In the genomic region with DNA sequence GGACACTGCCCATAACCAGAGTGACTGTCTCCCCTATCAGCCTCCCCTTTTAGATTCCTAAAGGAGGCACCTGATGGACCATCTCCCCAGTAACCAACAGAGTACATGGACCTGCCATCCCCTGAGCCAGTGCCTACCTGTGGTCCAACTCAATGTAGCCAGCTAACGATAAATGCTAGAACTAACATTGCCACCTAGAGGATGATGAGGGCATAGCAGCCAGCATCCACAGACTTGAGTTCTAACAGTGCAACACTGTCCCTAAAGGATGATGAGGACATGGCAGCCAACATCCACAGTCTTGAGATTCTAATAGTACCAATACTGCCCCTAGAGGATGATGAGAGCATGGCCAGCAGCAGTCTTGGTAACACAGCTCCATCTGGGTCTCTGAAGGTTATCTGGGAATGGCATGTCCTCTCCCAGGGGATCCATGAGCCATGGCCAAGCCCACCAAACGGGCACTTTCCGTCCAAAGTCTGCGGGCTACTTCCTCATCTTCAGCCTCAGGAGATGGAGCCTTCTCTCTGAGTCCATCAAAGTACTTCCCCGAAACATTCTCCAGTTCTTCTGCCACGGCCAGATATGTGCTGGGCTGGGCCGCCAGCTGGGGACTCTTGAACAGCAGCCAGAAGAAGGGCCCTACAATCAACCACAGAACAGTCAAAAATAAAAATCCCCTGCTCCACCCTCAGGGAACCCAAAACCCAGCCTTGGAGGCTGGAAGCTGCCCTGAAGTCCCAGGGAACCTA, we compare ENCODE assay signal across 8 mouse cellular contexts. TPM values are rescaled to one million over a fixed set of nuclear protein-coding genes. Genes with fewer than 3 reads are reported as not detected.
DNase-seq lines count a peak whose midpoint lies in the region; TF ChIP-seq lines count a peak whose summit lies in the region.

No protein-coding gene starts in this region.

- no peak for TF ChIP-seq POLR2A in lung, adult 2 months (IDR thresholded peaks at IDR 0.05; ENCODE audit: borderline replicate concordance, extremely low read depth, low read depth, low read length)
- TF ChIP-seq POLR2A in thymus, adult 2 months (IDR thresholded peaks at IDR 0.05; ENCODE audit: control insufficient read depth, extremely low read depth, insufficient read depth, low read length, poor library complexity): no peak

- WGBS in lung, adult 2 months: 62% methylated on average over 7 of the region's 7 CpGs
- 61% methylated on average over 7 of the region's 7 CpGs for WGBS in thymus, adult 2 months

- peak; percentile 99 for TF ChIP-seq CTCF in layer of hippocampus, adult 2 months (conservative IDR thresholded peaks at IDR 0.05)
- peak; percentile 68 for TF ChIP-seq CTCF in lung, adult 2 months (IDR thresholded peaks at IDR 0.05; ENCODE audit: insufficient read depth, low read length)
- TF ChIP-seq CTCF in thymus, adult 2 months (IDR thresholded peaks at IDR 0.05; ENCODE audit: borderline replicate concordance, control insufficient read depth, extremely low read depth, insufficient read depth, low read length, poor library complexity): no peak

- no peak overlapping the region for H3K27ac ChIP-seq in layer of hippocampus, adult 2 months
- H3K27ac ChIP-seq in thymus, adult 2 months (ENCODE audit: control insufficient read depth, insufficient read depth, low read length): no peak overlapping the region

- no peak overlapping the region for H3K4me3 ChIP-seq in layer of hippocampus, adult 2 months
- H3K4me3 ChIP-seq in lung, adult 2 months (replicated peaks; ENCODE audit: extremely low read depth, low read depth, low read length): no peak overlapping the region
- H3K4me3 ChIP-seq in thymus, adult 2 months (ENCODE audit: control insufficient read depth, insufficient read depth, low read length): no peak overlapping the region

- DNase-seq in MEL-GATA-1-ER (ENCODE audit: extremely low read depth, low read depth): peak; percentile 94
- peak; percentile 83 for DNase-seq in cerebellum, adult 8-10 months
- peak; percentile 93 for DNase-seq in forelimb bud, embryonic 11.5 days (ENCODE audit: low read depth, low spot score)
- DNase-seq in heart, postnatal 4 days: peak; percentile 90
- peak; percentile 87 to 90 for DNase-seq in layer of hippocampus, adult 2 months (ENCODE audit: low spot score in 2 of 2)
- DNase-seq in lung, adult 2 months: peak; percentile 64
- DNase-seq in ovary, adult 18-20 months (ENCODE audit: low spot score): peak; percentile 67
- peak; percentile 84 for DNase-seq in thymus, adult 2 months

- no peaks in the 10 kb centered on the region for H3K36me3 ChIP-seq in thymus, adult 2 months (ENCODE audit: control insufficient read depth, insufficient read depth, low read length)

- no peaks in the 10 kb centered on the region for H3K27me3 ChIP-seq in thymus, adult 2 months (ENCODE audit: control insufficient read depth, insufficient read depth, low read length)

- no peaks in the 10 kb centered on the region for H3K4me1 ChIP-seq in lung, adult 2 months (ENCODE audit: control insufficient read depth, insufficient read depth, low read length)
- no peaks in the 10 kb centered on the region for H3K4me1 ChIP-seq in thymus, adult 2 months (replicated peaks; ENCODE audit: control insufficient read depth, insufficient read depth, low read length)

RNA-seq across cellular contexts. Expression of a gene that starts 18.1 kb away (rescaled TPM):
- total RNA-seq in heart, postnatal 4 days (2021): 10 to 100 TPM; 30.4 to 36.4 TPM
- total RNA-seq in layer of hippocampus, adult 2 months (2021): 10 to 100 TPM; 25.2 to 28.4 TPM
- polyA plus RNA-seq in lung, adult 2 months (2012; rRNA removed): 12.8 and 16.4 TPM in 2 replicates
- polyA plus RNA-seq in thymus, adult 2 months (2012; rRNA removed): 9.1 and 10.8 TPM in 2 replicates

RNA-seq across cellular contexts. Expression of a gene that starts 29.8 kb away (rescaled TPM):
- under 1 TPM; 0.07 TPM for total RNA-seq in heart, postnatal 4 days (2021)
- total RNA-seq in layer of hippocampus, adult 2 months (2021): not detected
- 0.41 and 0.49 TPM in 2 replicates for polyA plus RNA-seq in lung, adult 2 months (2012; rRNA removed)
- polyA plus RNA-seq in thymus, adult 2 months (2012; rRNA removed): not detected in 2 replicates

RNA-seq across cellular contexts. Expression of a gene that starts 33.1 kb away (rescaled TPM):
- total RNA-seq in heart, postnatal 4 days (2021): 1 to 10 TPM; 1.6 to 2.7 TPM
- 1 to 10 TPM; 7.8 to 8.9 TPM for total RNA-seq in layer of hippocampus, adult 2 months (2021)
- polyA plus RNA-seq in lung, adult 2 months (2012; rRNA removed): 32.7 and 44.8 TPM in 2 replicates
- polyA plus RNA-seq in thymus, adult 2 months (2012; rRNA removed): 4.2 and 24.2 TPM in 2 replicates
